Mouse (Mus musculus) olfactory bulb, adult 2 months (tissue): ENCODE measurements around the gene Sphk2.

Experiments
- CTCF ChIP-seq: fragments of 200-500 bp; IDR thresholded peaks from 2 replicates; pipeline ENCODE4 v1.5.1; 2012; ENCODE audit warnings: low read depth, mild to moderate bottlenecking, low read length, moderate library complexity; ENCODE audit not compliant: insufficient read depth
- POLR2A ChIP-seq: fragments of 200-500 bp; IDR thresholded peaks from 2 replicates; pipeline ENCODE4 v1.6.1; 2012; ENCODE audit warnings: mild to moderate bottlenecking, low read depth, low read length, moderate library complexity; ENCODE audit not compliant: insufficient read depth

DNA sequence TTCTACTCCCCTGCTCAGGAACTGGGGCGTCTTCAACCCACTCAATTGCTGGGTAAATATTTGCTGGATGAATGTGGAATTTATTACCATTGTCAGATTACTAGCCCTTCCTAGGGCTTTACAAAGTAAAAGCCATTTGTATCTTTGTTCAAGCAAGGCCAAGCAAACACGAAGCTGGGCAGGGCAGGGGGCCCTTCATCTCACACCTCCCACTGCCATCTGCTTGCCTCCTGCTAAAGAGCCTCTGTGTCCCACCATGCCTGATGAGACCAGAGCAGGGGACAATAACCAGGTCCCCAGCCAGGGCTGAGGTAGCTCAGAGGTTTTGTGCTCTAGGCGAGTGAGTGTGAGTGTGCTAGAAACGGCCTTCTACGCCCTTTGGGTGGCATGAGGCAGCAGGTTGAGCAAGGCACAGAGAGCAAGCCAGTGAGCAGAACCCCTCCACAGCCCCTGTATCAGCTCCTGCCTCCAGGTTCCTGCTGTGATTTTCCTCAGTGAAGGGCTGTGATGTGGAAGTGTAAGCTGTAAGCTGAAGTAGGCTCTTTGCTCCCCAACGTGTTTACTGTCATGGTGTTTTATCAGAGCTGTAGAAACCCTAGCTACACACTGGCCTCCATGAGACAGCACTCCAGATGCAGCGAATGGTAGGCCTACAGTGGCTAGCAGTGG, 40.0 kb downstream of the Sphk2 start:
- TF ChIP-seq CTCF (no peak), POLR2A (no peak)
